Mouse (Mus musculus): ENCODE data around the gene Mast1. TPM values are rescaled to one million over a fixed set of nuclear protein-coding genes. Genes with fewer than 3 reads are reported as not detected.
A peak's percentile ranks its signal among the peaks of the same experiment; 100 is the strongest.

Gene Mast1
- polyA plus RNA-seq, 1 experiment = 0.42 TPM

- Histone ChIP-seq H3K4me1 (ENCODE audit: control insufficient read depth, insufficient read depth, low read length) (peaks cover 15% of the 10 kb centered on the region), H3K4me3 (ENCODE audit: insufficient read depth, low read length) (no peak overlapping the region), H3K27ac (ENCODE audit: insufficient read depth, low read depth, low read length) (no peak overlapping the region)
- TF ChIP-seq POLR2A (IDR thresholded peaks at IDR 0.05; ENCODE audit: borderline replicate concordance, low read depth, low read length) (no peak), CTCF (IDR thresholded peaks at IDR 0.05; ENCODE audit: low read depth, low read length) (no peak)
Observed at GRCm38 (mm10) chr8:84910551-84910950, 26.6 kb downstream of the Mast1 start.

- Histone ChIP-seq H3K4me1 (ENCODE audit: control insufficient read depth, insufficient read depth, low read length) (peaks cover 15% of the 10 kb centered on the region), H3K4me3 (ENCODE audit: insufficient read depth, low read length) (peak overlapping the region; percentile 94), H3K27ac (ENCODE audit: insufficient read depth, low read depth, low read length) (no peak overlapping the region)
- no peak for TF ChIP-seq CTCF (IDR thresholded peaks at IDR 0.05; ENCODE audit: low read depth, low read length)
- TF ChIP-seq POLR2A (IDR thresholded peaks at IDR 0.05; ENCODE audit: borderline replicate concordance, low read depth, low read length) = no peak
Observed at GRCm38 (mm10) chr8:84909949-84910348, 27.2 kb downstream of the Mast1 start.

- peak overlapping the region; percentile 94 for H3K4me3 ChIP-seq (ENCODE audit: insufficient read depth, low read length)
- peaks cover 15% of the 10 kb centered on the region for H3K4me1 ChIP-seq (ENCODE audit: control insufficient read depth, insufficient read depth, low read length)
- no peak for TF ChIP-seq POLR2A (IDR thresholded peaks at IDR 0.05; ENCODE audit: borderline replicate concordance, low read depth, low read length)
- TF ChIP-seq CTCF (IDR thresholded peaks at IDR 0.05; ENCODE audit: low read depth, low read length) = no peak
- H3K27ac ChIP-seq (ENCODE audit: insufficient read depth, low read depth, low read length) = peak overlapping the region; percentile 91
Observed at GRCm38 (mm10) chr8:84909162-84909767, 27.9 kb downstream of the Mast1 start.

GRCm38 (mm10) chr8:84908421-84909161 is 28.6 kb downstream of the Mast1 start, which contains the start of gene Dnase2a:
TSS of gene Dnase2a (plus strand) at chr8:84908560.
- H3K27ac ChIP-seq (ENCODE audit: insufficient read depth, low read depth, low read length) = peak within 1 kb of the TSS; percentile 91
- peaks cover 12% of the 10 kb centered on the region for H3K4me1 ChIP-seq (ENCODE audit: control insufficient read depth, insufficient read depth, low read length)
- H3K4me3 ChIP-seq (ENCODE audit: insufficient read depth, low read length) = peak within 1 kb of the TSS; percentile 94
- no peak for TF ChIP-seq CTCF (IDR thresholded peaks at IDR 0.05; ENCODE audit: low read depth, low read length)
- TF ChIP-seq POLR2A (IDR thresholded peaks at IDR 0.05; ENCODE audit: borderline replicate concordance, low read depth, low read length) = peak; percentile 87; the same call in 1 of the 2 replicates

GRCm38 (mm10) chr8:84907979-84908378 is 29.2 kb downstream of the Mast1 start:
- H3K27ac ChIP-seq (ENCODE audit: insufficient read depth, low read depth, low read length) = peak overlapping the region; percentile 70
- TF ChIP-seq CTCF (IDR thresholded peaks at IDR 0.05; ENCODE audit: low read depth, low read length) = peak; percentile 53
- peaks cover 12% of the 10 kb centered on the region for H3K4me1 ChIP-seq (ENCODE audit: control insufficient read depth, insufficient read depth, low read length)
- H3K4me3 ChIP-seq (ENCODE audit: insufficient read depth, low read length) = peak overlapping the region; percentile 49

GRCm38 (mm10) chr8:84907493-84907892 is 29.7 kb downstream of the Mast1 start:
- no peak for TF ChIP-seq CTCF (IDR thresholded peaks at IDR 0.05; ENCODE audit: low read depth, low read length)
- TF ChIP-seq POLR2A (IDR thresholded peaks at IDR 0.05; ENCODE audit: borderline replicate concordance, low read depth, low read length) = no peak
- Histone ChIP-seq H3K27ac (ENCODE audit: insufficient read depth, low read depth, low read length) (peak overlapping the region; percentile 22; the same call in 1 of the 2 replicates), H3K4me1 (ENCODE audit: control insufficient read depth, insufficient read depth, low read length) (peaks cover 12% of the 10 kb centered on the region), H3K4me3 (ENCODE audit: insufficient read depth, low read length) (no peak overlapping the region)

- peaks cover 12% of the 10 kb centered on the region for H3K4me1 ChIP-seq (ENCODE audit: control insufficient read depth, insufficient read depth, low read length)
- H3K4me3 ChIP-seq (ENCODE audit: insufficient read depth, low read length) = no peak overlapping the region
- H3K27ac ChIP-seq (ENCODE audit: insufficient read depth, low read depth, low read length) = no peak overlapping the region
- TF ChIP-seq POLR2A (IDR thresholded peaks at IDR 0.05; ENCODE audit: borderline replicate concordance, low read depth, low read length) (no peak), CTCF (IDR thresholded peaks at IDR 0.05; ENCODE audit: low read depth, low read length) (no peak)
Observed at GRCm38 (mm10) chr8:84907037-84907436, 30.1 kb downstream of the Mast1 start.

- no peak overlapping the region for H3K27ac ChIP-seq (ENCODE audit: insufficient read depth, low read depth, low read length)
- TF ChIP-seq CTCF (IDR thresholded peaks at IDR 0.05; ENCODE audit: low read depth, low read length) (no peak), POLR2A (IDR thresholded peaks at IDR 0.05; ENCODE audit: borderline replicate concordance, low read depth, low read length) (no peak)
- H3K4me3 ChIP-seq (ENCODE audit: insufficient read depth, low read length) = no peak overlapping the region
- peaks cover 5% of the 10 kb centered on the region for H3K4me1 ChIP-seq (ENCODE audit: control insufficient read depth, insufficient read depth, low read length)
Observed at GRCm38 (mm10) chr8:84904351-84904750, 32.8 kb downstream of the Mast1 start.

- peaks cover 5% of the 10 kb centered on the region for H3K4me1 ChIP-seq (ENCODE audit: control insufficient read depth, insufficient read depth, low read length)
- peak overlapping the region; percentile 64 for H3K4me3 ChIP-seq (ENCODE audit: insufficient read depth, low read length)
- no peak overlapping the region for H3K27ac ChIP-seq (ENCODE audit: insufficient read depth, low read depth, low read length)
- peak; percentile 45 for TF ChIP-seq CTCF (IDR thresholded peaks at IDR 0.05; ENCODE audit: low read depth, low read length)
- TF ChIP-seq POLR2A (IDR thresholded peaks at IDR 0.05; ENCODE audit: borderline replicate concordance, low read depth, low read length) = no peak
Observed at GRCm38 (mm10) chr8:84902920-84903661, 34.1 kb downstream of the Mast1 start.
